Mouse (Mus musculus) urinary bladder, postnatal 10 days (tissue): Measurements from ENCODE around the gene Gm8994.
"Not testable (repeated sequence)": the region's sequence is repeated elsewhere in the genome, so short reads cannot be mapped to it uniquely, and the experiment has no call there.

Source experiments
- DNase-seq: peaks from one replicate; pipeline ENCODE4 v3.0.0; 2022; ENCODE audit warnings: low spot score

Gene Gm8994

DNA sequence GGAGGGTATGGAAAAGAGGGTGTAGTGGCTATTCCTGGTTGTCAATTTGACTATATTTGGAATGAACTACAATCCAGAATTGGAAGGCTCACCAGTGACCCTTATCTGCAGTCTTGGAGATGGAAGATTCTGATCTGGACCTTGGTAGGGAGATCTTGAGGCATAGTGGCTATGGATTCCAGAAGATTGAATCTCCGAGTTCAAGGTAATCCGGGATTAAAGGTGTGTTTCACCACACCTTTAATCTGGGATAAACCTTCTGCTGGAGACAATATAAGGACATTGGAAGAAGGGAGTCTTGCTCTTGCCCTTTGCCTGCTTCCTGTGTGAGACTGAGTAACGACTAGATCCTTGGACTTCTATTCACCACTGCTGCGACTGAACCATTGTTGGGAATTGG, at the start of gene Gm8994:
Gene Gm8994 (plus strand): TSS at position 301 of the 400 bp plus-strand sequence.
- DNase-seq: not testable (repeated sequence)

DNA sequence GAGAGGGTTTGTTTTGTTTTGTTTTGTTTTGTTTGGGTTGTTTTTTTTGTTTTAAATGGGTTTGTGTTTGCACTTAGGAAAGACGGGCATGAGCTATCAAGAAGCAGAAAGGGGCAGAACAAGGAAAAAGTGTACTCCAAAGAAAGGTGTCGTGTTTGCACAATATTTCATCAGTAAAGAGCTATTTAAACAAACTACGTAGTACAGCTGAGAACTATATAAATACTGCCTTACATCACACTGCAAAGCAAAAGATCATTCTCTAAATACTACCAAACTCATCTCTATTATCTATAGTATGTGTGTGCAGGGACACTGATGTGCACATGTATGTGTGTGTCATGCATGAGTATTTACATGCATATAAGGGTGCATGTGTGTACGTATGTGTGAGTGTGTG, 49.7 kb upstream of the Gm8994 start:
- DNase-seq: no peak

DNA sequence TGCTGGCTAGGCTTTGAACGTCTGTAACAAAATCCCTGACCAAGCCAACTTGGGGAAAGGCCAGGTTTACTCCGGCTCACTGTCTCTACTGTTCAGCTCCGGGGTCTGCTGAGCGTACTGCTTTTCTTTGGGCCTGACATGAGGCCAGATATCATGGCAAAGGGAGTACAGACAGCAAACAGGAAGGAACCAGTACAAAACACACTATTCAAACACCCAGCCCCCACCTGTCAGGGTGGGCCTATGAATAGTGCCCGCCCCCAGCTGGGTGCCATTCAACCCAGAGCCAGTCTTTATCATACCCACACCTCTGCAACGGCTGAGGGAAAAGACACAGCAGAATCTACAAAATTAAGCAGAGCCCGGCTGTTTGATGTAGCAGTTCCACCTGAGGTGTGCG, 42.8 kb upstream of the Gm8994 start:
- no peak for DNase-seq

DNA sequence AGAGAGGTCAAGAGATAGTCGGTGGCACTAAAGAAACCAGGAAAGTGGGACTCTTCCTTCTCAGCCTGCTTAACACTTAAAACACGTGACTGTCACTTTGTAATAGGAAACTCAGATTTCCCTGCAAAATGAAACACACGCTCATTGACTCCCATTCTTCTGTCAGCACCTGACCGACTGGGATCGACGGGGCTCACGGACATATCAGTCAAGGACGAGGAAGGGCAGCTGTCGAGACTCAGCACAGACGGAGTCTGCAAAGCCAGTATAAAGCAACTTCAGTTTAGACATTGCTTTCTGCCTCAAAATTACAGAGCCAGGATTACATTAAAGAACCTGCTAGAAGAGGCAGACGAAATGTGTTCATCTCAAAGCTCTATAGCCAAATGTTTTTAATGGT, 41.2 kb upstream of the Gm8994 start:
- DNase-seq: no peak

DNA sequence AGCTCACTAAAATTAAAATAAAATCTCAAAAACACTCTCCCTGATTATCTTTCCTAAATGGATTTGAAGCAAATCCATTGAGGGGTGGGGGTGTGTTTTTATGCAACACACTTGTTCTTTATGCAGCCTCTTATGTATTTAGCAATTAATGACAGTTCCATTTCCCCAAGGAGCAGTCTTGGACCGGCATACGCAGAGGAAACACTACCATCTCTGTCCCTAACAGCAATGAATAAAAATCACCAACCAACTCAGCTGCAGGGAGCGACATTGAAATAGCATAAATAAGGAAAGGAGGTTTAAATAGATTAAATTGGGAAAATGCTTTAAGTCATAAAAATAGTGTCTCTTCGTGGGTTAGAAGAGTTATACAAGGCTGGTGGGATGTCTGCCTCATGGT, 40.8 kb upstream of the Gm8994 start:
- no peak for DNase-seq

- no peak for DNase-seq
Measured at GRCm38 (mm10) chr6:136291424-136291823, 35.9 kb upstream of the Gm8994 start.

- no peak for DNase-seq
Measured at GRCm38 (mm10) chr6:136291951-136292714, 35.2 kb upstream of the Gm8994 start.

GRCm38 (mm10) chr6:136293700-136294099, 33.6 kb upstream of the Gm8994 start:
- no peak for DNase-seq

- no peak for DNase-seq
Measured at GRCm38 (mm10) chr6:136295821-136296220, 31.5 kb upstream of the Gm8994 start.

DNA sequence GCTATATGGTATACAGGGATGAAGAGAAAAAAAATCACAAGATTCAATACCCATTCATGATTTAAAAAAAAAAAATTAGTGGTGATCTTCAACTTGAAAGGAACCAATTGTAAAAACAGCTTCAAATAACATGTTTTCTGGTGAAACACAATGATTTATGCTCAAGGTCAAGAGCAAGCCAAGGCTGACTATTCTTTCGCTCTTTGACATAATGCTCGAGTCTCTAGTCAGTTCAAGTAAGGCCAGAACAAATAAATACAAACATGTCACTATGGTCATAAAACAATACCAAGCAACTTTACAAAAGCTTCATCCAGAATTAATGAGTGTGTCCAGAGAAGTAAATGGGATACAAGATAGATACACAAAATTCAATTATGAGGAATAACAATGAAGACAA, 31.1 kb upstream of the Gm8994 start:
- no peak for DNase-seq

DNA sequence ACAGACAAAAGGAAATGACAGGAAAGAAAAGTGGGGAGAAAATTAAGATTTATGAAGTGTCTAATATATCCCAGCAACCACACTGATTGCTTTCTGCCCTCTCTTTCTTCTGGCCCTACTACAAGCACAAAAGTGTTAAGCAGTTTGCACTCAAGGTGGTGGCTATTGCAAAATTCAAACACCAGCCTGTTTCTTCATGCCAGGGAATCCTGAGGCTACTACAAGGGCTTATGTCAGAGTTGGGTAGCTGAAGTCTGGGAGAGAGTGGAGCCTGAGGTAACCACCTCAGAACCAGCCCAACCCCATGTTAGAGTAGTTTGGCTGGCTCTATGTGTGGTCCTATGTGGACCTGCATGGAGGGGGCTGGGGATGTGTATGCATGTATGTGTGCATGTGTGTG, 23.8 kb upstream of the Gm8994 start:
- DNase-seq: no peak

GRCm38 (mm10) chr6:136304369-136304988, 22.9 kb upstream of the Gm8994 start:
- no peak for DNase-seq

DNA sequence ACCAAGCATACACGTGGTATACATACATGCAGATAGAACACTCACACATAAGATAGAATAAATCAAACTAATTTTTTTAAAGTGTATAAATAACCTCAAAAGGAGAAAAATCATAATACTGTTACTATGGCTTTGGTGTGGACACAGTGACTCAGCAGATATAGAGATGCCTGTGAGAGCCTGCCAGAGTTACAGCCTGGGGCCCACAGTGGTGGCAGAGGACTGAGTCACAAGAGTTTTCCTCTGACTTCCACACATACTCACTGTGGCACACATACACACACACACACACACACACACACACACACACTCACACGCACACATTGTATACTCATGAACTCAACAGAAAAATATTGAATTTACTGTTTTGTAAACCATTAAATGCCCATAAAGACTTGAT, 17.9 kb upstream of the Gm8994 start:
- no peak for DNase-seq

GRCm38 (mm10) chr6:136328416-136328815, 1.1 kb downstream of the Gm8994 start:
- DNase-seq: not testable (repeated sequence)

DNA sequence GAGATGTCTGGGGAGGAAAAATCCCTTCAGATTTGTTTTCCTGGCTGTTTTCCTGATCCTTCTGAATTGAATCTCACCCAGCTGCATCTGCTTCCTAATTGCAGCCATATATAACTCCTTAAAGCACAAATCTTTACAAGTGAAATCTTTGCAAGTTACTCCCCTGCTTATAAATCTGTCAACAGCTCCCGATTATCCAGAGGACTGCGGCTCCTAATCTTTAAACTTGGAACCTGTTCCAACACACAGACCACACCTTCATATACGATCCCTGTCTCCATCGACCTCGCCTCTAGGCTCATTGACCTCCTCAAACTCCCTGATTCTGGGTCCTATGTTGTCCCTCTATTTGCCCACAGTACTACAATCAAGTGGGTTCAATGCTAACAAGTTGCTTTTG, 13.3 kb downstream of the Gm8994 start:
- DNase-seq: no peak

DNA sequence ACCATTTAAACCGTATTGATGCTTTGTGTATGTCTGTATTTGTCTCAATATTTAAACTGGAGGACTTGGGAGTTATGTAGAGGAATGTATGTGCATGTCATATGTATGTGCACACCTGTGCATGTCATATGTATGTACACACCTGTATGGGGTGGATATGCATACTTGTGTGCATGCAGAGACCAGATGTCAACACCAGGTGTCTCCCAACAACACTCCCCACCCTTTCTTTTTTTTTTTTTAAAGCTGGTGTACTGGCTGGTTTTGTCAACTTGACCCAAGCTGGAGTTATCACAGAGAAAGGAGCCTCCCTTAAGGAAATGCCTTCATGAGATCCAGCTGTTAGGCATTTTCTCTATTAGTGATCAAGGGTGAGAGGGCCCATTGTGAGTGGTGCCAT, 13.8 kb downstream of the Gm8994 start:
- no peak for DNase-seq

DNA sequence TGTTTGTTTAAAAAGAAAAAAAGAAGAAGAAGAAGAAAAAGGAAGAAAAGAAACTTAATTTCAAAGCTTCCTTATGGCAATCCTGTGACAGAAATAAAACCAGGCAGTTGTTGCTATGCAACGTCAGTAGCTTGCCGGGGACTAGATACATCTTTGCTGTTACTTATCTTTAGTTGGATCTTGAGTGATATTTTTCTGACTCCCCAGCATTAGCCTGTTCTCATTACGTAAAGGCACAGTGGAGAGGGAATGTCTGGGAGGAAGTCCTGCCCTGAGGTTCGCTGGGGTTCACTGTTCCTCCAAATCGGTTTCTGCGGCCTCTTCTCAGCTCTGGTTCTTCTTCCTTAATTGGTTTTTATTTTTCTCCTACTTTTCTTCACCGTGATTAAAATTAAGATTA, 16.5 kb downstream of the Gm8994 start:
- DNase-seq: no peak

- no peak for DNase-seq
Measured at GRCm38 (mm10) chr6:136345034-136345433, 17.7 kb downstream of the Gm8994 start.

- DNase-seq: no peak
Measured at GRCm38 (mm10) chr6:136345641-136346040, 18.3 kb downstream of the Gm8994 start.

GRCm38 (mm10) chr6:136347053-136347452, 19.7 kb downstream of the Gm8994 start:
- DNase-seq: no peak

- no peak for DNase-seq
Measured at GRCm38 (mm10) chr6:136347631-136348030, 20.3 kb downstream of the Gm8994 start.

- DNase-seq: peak; percentile 20
Measured at GRCm38 (mm10) chr6:136353399-136354184, 26.3 kb downstream of the Gm8994 start.

DNA sequence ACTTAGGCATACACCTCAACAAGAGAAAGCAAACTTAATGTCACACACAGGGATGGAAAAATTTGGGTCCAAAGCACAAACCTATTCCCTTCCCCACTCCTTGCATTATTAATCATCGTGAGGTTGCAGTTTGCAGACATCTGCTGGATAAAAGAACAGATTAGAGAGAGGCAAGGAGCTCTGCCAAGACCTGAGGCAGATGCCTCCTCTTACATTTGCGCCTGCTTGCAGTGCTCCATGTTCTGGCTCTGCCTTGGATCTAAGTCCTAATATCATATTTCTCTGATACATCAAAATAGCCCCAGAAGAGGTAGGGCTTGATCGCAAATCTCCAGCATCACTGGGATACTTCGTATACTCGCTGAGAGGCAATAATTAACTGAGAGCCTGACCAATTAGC, 31.1 kb downstream of the Gm8994 start:
- DNase-seq: no peak
